Mouse (Mus musculus) adrenal gland, postnatal 36 days (tissue): ENCODE results near the gene Bex2. TPM values are rescaled to one million over a fixed set of nuclear protein-coding genes. Genes with fewer than 3 reads are reported as not detected.

ENCODE experiments used
- DNase-seq, 2 experiments: peaks; one replicate each; pipeline ENCODE4 v3.0.0; 2021; ENCODE audit warnings: mixed read lengths in 1 of 2
- long read RNA-seq, 2 experiments: library from polyadenylated mRNA; stranded (forward); transcript quantifications; one replicate each; pipeline ENCODE4 v2.0.0; 2021; ENCODE audit warnings: borderline sequencing depth in 2 of 2
- total RNA-seq, 2 experiments: library from RNA; stranded (reverse); gene quantifications; 2 replicates each; pipeline ENCODE4 v1.2.3; 2021

Bex2 gene
- 10 to 100 TPM; 17.6 to 23.5 TPM for total RNA-seq
- long read RNA-seq, experiment 1, transcript Bex2-201 (3 exons, 903 nt) = major isoform, 29 of 30 reads
- long read RNA-seq, experiment 1, partial matches to known transcripts = 1 of 30 reads
- long read RNA-seq, experiment 1, other reads (novel, unspliced or antisense) = 0 of 30 reads
- long read RNA-seq, experiment 2, transcript Bex2-201 (3 exons, 903 nt) = major isoform, 18 of 23 reads
- long read RNA-seq, experiment 2, partial matches to known transcripts = 5 of 23 reads
- long read RNA-seq, experiment 2, other reads (novel, unspliced or antisense) = 0 of 23 reads

- peak in 1 of 2 experiments; percentile 3 for DNase-seq
These were observed at the start of gene Bex2 for GRCm38 (mm10) chrX:136068020-136068419. Bex2 (minus strand) TSS chrX:136068236.

DNA sequence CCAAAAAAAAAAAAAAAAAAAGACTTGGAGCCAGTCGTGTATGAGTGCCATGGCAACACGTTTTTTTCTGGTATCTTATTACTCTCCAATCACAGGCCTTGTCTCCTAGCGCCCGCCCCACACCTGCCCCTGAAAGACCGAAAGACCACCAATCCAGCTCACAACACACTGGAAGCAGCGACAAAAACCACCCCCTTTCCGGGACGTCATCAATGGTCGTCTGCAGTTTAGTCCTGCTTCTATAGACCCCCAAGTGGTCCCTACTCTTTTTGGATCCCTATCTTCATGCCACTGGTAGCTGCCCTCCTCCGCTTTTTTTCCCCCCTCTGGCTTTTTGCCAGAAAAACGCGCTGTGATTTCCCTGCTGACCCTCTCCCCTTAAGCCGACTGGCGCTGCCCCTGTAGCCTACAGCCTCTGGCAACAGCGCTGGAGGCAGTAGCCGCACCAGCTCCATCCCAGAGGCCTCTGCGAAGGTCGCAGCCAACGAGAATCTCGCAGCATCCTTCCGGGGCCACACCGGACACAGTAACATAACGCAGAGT, 47.5 kb upstream of the Bex2 start:
- DNase-seq = peak; percentile 25 to 53

DNA sequence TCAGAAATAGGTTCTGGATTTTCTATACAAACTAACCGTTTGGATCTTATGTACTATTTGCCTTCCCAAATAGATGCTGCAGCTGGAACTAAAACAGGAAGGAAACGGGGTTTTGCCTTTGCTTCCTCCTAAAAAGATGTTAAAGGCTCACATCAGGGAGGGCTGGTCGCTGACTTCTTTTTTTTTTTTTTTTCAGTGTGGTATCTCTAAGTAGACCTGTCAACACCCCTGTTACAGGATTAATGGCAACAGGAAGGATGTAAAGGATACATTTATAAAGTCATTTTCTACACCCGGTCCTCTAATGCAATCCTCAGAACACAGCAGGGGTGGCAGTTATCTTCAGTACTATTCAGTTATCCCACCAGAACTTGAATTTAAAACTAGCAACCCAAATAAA, 47.0 kb upstream of the Bex2 start:
- DNase-seq = no peak

DNA sequence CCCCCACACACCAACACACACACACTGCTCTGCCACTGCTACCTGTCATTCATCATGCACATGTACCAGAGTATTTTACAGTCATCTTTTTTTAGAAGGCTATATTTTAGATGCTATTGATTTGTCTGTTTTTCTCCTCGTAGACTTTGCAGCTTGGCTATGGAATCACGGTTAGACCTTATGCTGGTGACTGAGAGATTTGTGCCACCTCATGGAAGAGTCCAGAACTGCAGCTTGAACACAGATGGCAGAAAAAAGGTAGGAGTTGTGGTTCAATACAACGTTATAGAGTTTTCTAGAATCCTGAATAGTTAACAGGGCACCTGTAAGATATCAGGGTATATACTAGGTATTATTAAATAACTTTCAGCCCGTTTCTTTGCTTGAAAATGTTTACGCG, 39.9 kb upstream of the Bex2 start:
- peak; percentile 9 to 36 for DNase-seq

GRCm38 (mm10) chrX:136104724-136105088, 36.7 kb upstream of the Bex2 start:
- DNase-seq = no peak

- no peak for DNase-seq
These were observed 36.1 kb upstream of the Bex2 start for GRCm38 (mm10) chrX:136104046-136104723.

- no peak for DNase-seq
These were observed 26.4 kb upstream of the Bex2 start for GRCm38 (mm10) chrX:136094421-136094820.

DNA sequence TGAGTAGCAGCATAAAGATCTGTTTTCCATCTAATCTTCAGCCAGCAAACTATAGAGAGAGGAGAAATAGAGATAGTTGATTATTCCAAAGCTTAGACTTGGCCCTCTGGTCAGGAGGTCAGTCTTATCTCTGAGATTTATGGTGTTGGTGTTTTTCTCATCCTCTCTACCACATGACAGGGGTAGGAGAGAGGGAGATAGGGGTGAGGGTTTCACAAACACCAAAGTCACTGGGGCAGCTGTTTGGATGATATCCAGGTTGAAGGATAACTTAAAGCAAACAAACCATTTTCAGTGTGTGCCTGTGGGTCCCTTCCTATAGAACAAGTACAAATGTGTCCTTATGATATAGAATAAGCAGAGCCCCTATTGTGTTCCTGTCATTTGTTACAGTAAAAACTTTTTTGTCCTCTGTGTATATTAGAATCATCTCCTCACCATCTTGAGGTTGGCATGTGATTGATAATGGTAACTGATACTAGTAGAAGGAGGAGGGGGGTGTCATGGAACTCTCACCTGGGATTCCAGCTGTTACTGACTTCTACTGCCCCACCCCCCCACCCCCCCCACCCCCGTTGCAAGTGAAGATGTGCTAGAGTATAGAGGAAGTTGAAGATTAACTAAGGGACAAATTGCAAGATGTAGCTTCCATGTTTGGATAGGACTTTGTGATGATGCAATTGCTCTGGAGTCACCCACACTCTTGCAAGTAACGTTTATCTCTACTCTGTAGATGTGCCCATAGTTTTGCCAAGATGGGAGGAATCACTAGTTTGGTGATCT, 24.7 kb upstream of the Bex2 start:
- no peak for DNase-seq

DNA sequence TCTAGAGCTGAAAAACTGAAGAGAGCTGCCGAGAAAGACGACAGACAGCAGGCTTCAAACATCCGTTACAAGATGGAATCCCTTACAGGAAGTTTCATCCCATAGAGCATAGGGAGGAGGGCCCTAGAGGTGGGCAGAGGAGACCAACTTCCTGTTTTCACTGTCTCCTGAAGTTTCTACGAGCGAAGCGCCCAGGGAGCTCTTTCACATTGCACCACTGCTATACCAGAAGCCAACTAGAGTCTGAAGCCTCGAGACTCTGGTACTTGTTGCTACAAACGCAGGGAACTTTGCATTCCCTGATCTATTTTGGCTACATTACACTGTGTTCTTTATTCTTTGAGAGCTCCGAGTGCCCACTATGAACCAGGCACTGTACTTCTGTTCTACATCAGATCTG, 17.1 kb upstream of the Bex2 start, which contains the start of gene Nxf3:
Gene Nxf3, minus strand, starts transcription at position 101 of the 400 bp plus-strand sequence.
- DNase-seq = no peak

GRCm38 (mm10) chrX:136067201-136067991, 640 bp downstream of the Bex2 start:
- peak in 1 of 2 experiments; percentile 8 for DNase-seq

GRCm38 (mm10) chrX:136060698-136061097, 7.3 kb downstream of the Bex2 start:
- no peak for DNase-seq

- DNase-seq = no peak
These were observed 16.8 kb downstream of the Bex2 start for GRCm38 (mm10) chrX:136051219-136051618.

DNA sequence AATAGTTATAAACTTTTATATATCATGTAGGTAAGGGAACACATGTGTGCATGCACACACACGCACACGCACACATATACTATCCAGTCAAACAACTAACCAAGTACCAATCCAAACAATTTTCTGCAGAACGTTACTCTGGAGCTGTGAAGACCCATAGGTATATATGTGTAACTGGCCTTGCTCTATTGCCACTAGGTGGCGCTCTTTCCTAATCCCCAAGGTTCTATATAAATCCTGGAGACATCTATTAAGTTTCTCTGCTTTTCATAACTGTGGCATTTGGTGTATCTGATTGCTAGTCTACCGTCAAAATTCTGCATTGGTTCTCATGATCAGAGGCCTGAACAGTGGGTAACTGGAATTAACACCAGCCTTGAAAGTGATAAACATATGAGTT, 20.5 kb downstream of the Bex2 start:
- peak; percentile 49 to 62 for DNase-seq

DNA sequence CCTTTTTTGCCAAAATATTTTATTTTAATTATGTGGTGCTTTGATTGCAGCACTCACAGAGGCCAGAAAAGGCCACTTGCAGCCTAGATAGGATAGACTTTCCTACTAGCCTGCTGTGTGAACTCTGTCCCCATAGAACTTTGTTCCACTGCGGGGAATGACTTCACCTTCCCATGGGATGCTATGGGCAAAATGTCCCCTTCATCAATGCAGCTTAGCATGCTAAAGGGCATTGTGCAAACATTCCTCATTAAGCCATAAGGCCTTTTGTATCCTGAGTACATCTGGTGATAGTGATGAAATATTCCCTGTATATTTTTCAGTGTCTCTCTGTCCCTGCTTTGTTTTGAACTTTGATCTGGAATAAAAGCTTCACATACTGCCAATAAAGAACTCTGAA, 24.3 kb downstream of the Bex2 start:
- DNase-seq = no peak

DNA sequence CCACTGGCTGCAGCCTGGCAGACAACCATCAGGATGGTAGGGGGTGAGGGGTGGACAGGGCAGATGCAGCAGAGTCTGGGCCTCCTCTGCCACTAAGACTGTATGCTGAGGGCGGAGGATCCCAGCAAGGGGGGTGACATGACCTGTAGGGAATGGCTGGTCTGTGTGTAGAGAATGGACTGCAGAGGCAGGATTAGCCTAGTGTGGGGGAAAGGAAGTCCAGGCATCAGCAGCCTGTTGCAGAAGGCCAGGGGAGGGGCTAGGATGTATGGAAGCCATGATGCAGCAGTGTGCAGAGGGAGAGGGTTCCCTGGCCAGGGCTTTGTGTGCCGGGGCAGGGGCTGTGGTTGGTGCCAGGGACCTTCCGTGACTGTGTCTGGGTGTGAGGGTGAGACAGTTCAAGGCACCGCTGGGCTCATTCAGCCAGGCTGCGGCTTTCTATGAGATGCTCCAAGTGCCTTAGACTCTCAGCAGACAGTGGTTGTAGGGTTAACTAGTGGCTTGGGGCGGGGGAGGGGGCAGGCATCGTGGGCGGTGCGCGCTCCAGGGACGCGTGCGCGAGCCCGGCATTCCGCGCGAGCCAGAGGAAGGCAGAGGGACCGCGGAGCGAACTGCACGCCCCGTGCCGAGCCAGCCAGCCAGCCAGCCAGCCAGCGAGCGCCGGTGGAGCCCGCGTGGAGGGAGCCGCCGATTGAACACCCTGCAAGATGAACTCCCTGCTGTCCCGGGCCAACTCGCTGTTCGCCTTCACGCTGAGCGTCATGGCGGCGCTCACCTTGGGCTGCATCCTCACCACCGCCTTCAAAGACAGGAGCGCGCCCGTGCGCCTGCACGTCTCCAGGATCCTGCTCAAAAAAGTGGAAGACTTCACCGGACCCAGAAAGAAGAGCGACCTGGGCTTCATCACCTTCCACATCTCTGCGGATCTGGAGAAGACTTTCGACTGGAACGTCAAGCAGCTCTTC, 35.0 kb downstream of the Bex2 start, which contains the start of gene Arxes1:
Gene Arxes1, plus strand, starts transcription at position 569 of the 965 bp plus-strand sequence.
- peak; percentile 6 to 20 for DNase-seq

DNA sequence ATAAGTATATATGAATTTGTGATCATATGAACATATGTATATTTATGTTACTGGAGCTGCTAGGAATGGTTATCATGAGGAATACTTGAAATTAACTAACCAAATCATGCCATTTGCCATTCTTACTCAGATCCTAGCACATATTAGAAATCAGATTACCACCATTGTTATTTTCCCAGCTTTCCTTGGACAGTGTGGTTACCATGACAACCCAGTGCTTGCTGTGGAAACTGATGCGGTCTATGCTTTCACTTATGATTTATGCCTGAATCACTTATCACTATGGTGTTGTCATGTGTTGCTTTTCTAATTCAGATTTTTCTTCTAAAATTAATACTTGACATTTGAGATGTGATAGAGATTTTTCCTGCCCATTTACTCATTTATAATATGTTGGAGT, 37.7 kb downstream of the Bex2 start:
- no peak for DNase-seq
